Mouse (Mus musculus) CH12.LX (cell line): ENCODE data around the gene Gm4767.
"Not testable (repeated sequence)": the region's sequence is repeated elsewhere in the genome, so short reads cannot be mapped to it uniquely, and the experiment has no call there.

Experiments
- CTCF ChIP-seq, 2 experiments: IDR thresholded peaks in 1 of 2; conservative IDR thresholded peaks in 1 of 2; 2 replicates each; pipeline ENCODE4 v1.5.1; 2011 to 2012; ENCODE audit warnings: low read depth in 2 of 2, low read length in 2 of 2, improper control_type of control experiment in 1 of 2, inconsistent platforms in 1 of 2, mild to moderate bottlenecking in 1 of 2, moderate library complexity in 1 of 2
- USF2 ChIP-seq: conservative IDR thresholded peaks from 2 replicates; pipeline ENCODE4 v1.6.1; 2011; ENCODE audit warnings: low read depth, low read length, improper control_type of control experiment

- not testable (repeated sequence) for TF ChIP-seq USF2; CTCF (conservative IDR thresholded peaks at IDR 0.05 in 1 of 2, IDR thresholded peaks at IDR 0.05 in 1 of 2; ENCODE audit: low read depth in 2 of 2, low read length in 2 of 2)
Observed at GRCm38 (mm10) chr10:81770506-81771403, 41.2 kb upstream of the Gm4767 start, which contains the start of gene Gm3055.
